Mouse (Mus musculus) ES-Bruce4 (cell line): ENCODE measurements around the gene Appbp2. TPM values are rescaled to one million over a fixed set of nuclear protein-coding genes. Genes with fewer than 3 reads are reported as not detected.

Experiments
- H3K27ac ChIP-seq: 2 replicates; pipeline ENCODE4 v1.5.1; 2012; ENCODE audit warnings: low read length, inconsistent platforms; ENCODE audit not compliant: insufficient read depth
- H3K27me3 ChIP-seq: 2 replicates; pipeline ENCODE4 v1.6.1; 2012; ENCODE audit warnings: mild to moderate bottlenecking, low read length, inconsistent platforms; ENCODE audit not compliant: control insufficient read depth, poor library complexity, insufficient read depth, severe bottlenecking
- H3K36me3 ChIP-seq: 2 replicates; pipeline ENCODE4 v1.6.1; 2012; ENCODE audit warnings: inconsistent platforms, mild to moderate bottlenecking, low read length, moderate library complexity; ENCODE audit not compliant: control insufficient read depth, poor library complexity, insufficient read depth, severe bottlenecking
- H3K4me1 ChIP-seq: one replicate; pipeline ENCODE4 v1.8.1; 2011; ENCODE audit warnings: low read length; ENCODE audit not compliant: control insufficient read depth, insufficient read depth
- H3K4me3 ChIP-seq: 2 replicates; pipeline ENCODE4 v1.5.1; 2011; ENCODE audit warnings: low read depth, mild to moderate bottlenecking, low read length
- H3K9ac ChIP-seq: 2 replicates; pipeline ENCODE4 v1.6.1; 2012; ENCODE audit warnings: low read depth, mild to moderate bottlenecking, inconsistent platforms; ENCODE audit not compliant: poor library complexity, severe bottlenecking
- H3K9me3 ChIP-seq: replicated peaks from 2 replicates; pipeline ENCODE4 v1.6.1; 2012; ENCODE audit warnings: mild to moderate bottlenecking, low read length, inconsistent platforms; ENCODE audit not compliant: control insufficient read depth, poor library complexity, insufficient read depth, severe bottlenecking
- CTCF ChIP-seq: IDR thresholded peaks from one replicate; pipeline ENCODE4 v1.8.1; 2011; ENCODE audit warnings: low read depth, low read length
- EP300 ChIP-seq: IDR thresholded peaks from 2 replicates; pipeline ENCODE4 v1.6.1; 2011; ENCODE audit warnings: low read depth, low read length; ENCODE audit not compliant: insufficient read depth
- POLR2A ChIP-seq: IDR thresholded peaks from one replicate; pipeline ENCODE4 v1.8.1; 2011; ENCODE audit warnings: low read length; ENCODE audit not compliant: insufficient read depth
- polyA plus RNA-seq: library from polyadenylated mRNA; stranded (reverse); fragments of >200 nt; gene quantifications from 2 replicates; pipeline ENCODE4 v1.2.4, GENCODE M21; 2011; ENCODE audit warnings: low read depth; ENCODE audit not compliant: missing spikeins, insufficient read depth, insufficient read length

Gene Appbp2
- polyA plus RNA-seq, 1 experiment, result 57.9 TPM

DNA sequence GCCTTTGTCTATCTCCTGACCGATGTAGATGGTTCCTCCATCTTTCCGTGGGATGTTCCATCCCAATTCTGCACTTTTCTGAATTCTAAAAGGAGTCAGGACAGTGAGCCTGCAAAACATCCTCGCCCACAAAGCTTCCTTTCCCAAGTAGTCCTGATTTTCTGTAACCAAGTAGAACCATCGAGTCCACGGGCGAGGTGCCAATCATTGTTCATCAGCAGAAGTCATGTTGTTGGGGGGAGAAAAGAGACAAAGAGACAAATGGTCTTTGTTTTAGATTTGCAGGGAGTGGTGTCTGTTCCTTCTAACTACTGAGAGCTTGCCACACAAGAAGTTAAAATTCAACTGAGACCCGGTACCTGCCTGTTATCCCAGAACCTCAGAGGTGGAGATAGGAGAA is 18.7 kb upstream of the Appbp2 start:
- Histone ChIP-seq H3K27ac (no peak overlapping the region), H3K9me3 (no peaks in the 10 kb centered on the region), H3K4me1 (peaks cover 5% of the 10 kb centered on the region), H3K4me3 (no peak overlapping the region), H3K9ac (no peak overlapping the region), H3K36me3 (no peaks in the 10 kb centered on the region), H3K27me3 (no peaks in the 10 kb centered on the region)
- no peak for TF ChIP-seq CTCF
- TF ChIP-seq POLR2A, result no peak
- TF ChIP-seq EP300, result no peak

- H3K9ac ChIP-seq, result no peak overlapping the region
- no peak overlapping the region for H3K27ac ChIP-seq
- no peak for TF ChIP-seq EP300
- TF ChIP-seq CTCF, result no peak
- TF ChIP-seq POLR2A, result no peak
- H3K4me1 ChIP-seq, result peaks cover 5% of the 10 kb centered on the region
- H3K27me3 ChIP-seq, result no peaks in the 10 kb centered on the region
- H3K36me3 ChIP-seq, result no peaks in the 10 kb centered on the region
- no peak overlapping the region for H3K4me3 ChIP-seq
- no peaks in the 10 kb centered on the region for H3K9me3 ChIP-seq
Measured at GRCm38 (mm10) chr11:85253006-85253405, 18.1 kb upstream of the Appbp2 start.

GRCm38 (mm10) chr11:85251955-85252354 is 17.0 kb upstream of the Appbp2 start:
- H3K36me3 ChIP-seq, result no peaks in the 10 kb centered on the region
- TF ChIP-seq EP300, result no peak
- TF ChIP-seq POLR2A, result no peak
- TF ChIP-seq CTCF, result no peak
- H3K27me3 ChIP-seq, result no peaks in the 10 kb centered on the region

GRCm38 (mm10) chr11:85250467-85250866 is 15.5 kb upstream of the Appbp2 start:
- Histone ChIP-seq H3K27ac (no peak overlapping the region), H3K9me3 (no peaks in the 10 kb centered on the region), H3K27me3 (no peaks in the 10 kb centered on the region), H3K4me3 (no peak overlapping the region), H3K4me1 (peaks cover 6% of the 10 kb centered on the region), H3K36me3 (no peaks in the 10 kb centered on the region), H3K9ac (no peak overlapping the region)
- TF ChIP-seq POLR2A, result no peak
- no peak for TF ChIP-seq EP300
- TF ChIP-seq CTCF, result no peak

More at GRCm38 (mm10) chr11:85251955-85252354, 17.0 kb upstream of the Appbp2 start:
- Histone ChIP-seq H3K4me3 (no peak overlapping the region), H3K9me3 (no peaks in the 10 kb centered on the region), H3K27ac (no peak overlapping the region), H3K4me1 (peaks cover 7% of the 10 kb centered on the region), H3K9ac (no peak overlapping the region)

- Histone ChIP-seq H3K4me3 (no peak overlapping the region), H3K27ac (no peak overlapping the region), H3K9ac (no peak overlapping the region), H3K36me3 (no peaks in the 10 kb centered on the region), H3K9me3 (no peaks in the 10 kb centered on the region), H3K27me3 (no peaks in the 10 kb centered on the region), H3K4me1 (peaks cover 3% of the 10 kb centered on the region)
- TF ChIP-seq EP300 (no peak), CTCF (no peak)
Measured at GRCm38 (mm10) chr11:85249338-85249737, 14.4 kb upstream of the Appbp2 start.

- Histone ChIP-seq H3K4me1 (peaks cover 3% of the 10 kb centered on the region), H3K27ac (peak overlapping the region; percentile 42; the same call in 1 of the 2 replicates), H3K4me3 (no peak overlapping the region), H3K36me3 (no peaks in the 10 kb centered on the region), H3K27me3 (no peaks in the 10 kb centered on the region), H3K9ac (no peak overlapping the region), H3K9me3 (no peaks in the 10 kb centered on the region)
- TF ChIP-seq POLR2A (no peak), EP300 (peak; percentile 62; the same call in 1 of the 2 replicates), CTCF (no peak)
Measured at GRCm38 (mm10) chr11:85248151-85248550, 13.2 kb upstream of the Appbp2 start.
